Mouse (Mus musculus) forebrain, embryonic 12.5 days (tissue): Measurements from ENCODE around the gene Trim43a. TPM values are rescaled to one million over a fixed set of nuclear protein-coding genes. Genes with fewer than 3 reads are reported as not detected.
"Not testable (repeated sequence)": the region's sequence is repeated elsewhere in the genome, so short reads cannot be mapped to it uniquely, and the experiment has no call there.

ENCODE experiments used
- ATAC-seq: fragments of 200-750 bp; cut with Nextera tagmentation; 2 replicates; pipeline ENCODE4 v1.8.0; 2017; ENCODE audit warnings: moderate TSS enrichment; ENCODE audit not compliant: low FRiP score
- H3K27ac ChIP-seq: fragments of 300-500 bp; sonication (generic); 2 replicates; pipeline ENCODE4 v1.5.1; 2016; ENCODE audit warnings: mild to moderate bottlenecking
- H3K27me3 ChIP-seq: fragments of 300-500 bp; sonication (generic); 2 replicates; pipeline ENCODE4 v1.6.1; 2016; ENCODE audit warnings: mild to moderate bottlenecking
- H3K36me3 ChIP-seq: fragments of 300-500 bp; sonication (generic); replicated peaks from 2 replicates; pipeline ENCODE4 v1.6.1; 2016; ENCODE audit warnings: mild to moderate bottlenecking
- H3K4me1 ChIP-seq: fragments of 300-500 bp; sonication (generic); 2 replicates; pipeline ENCODE4 v1.6.1; 2016
- H3K4me2 ChIP-seq: fragments of 300-500 bp; sonication (generic); 2 replicates; pipeline ENCODE4 v1.6.1; 2016; ENCODE audit warnings: mild to moderate bottlenecking, moderate library complexity
- H3K4me3 ChIP-seq: fragments of 300-500 bp; sonication (generic); replicated peaks from 2 replicates; pipeline ENCODE4 v1.5.1; 2016; ENCODE audit warnings: mild to moderate bottlenecking
- H3K9ac ChIP-seq: fragments of 300-500 bp; sonication (generic); 2 replicates; pipeline ENCODE4 v1.6.1; 2016; ENCODE audit warnings: mild to moderate bottlenecking
- H3K9me3 ChIP-seq: fragments of 300-500 bp; sonication (generic); 2 replicates; pipeline ENCODE4 v1.6.1; 2016
- whole genome bisulfite sequencing: fragments of 180-500 bp; shearing (Covaris S2); methylation state at CpG from one replicate; pipeline ENCODE4 v1.1.7; 2016; 5-methylcytosine and 5-hydroxymethylcytosine counted together
- polyA plus RNA-seq: library from polyadenylated mRNA; unstranded; fragments of >200 nt; fragmentation: Nextera tagmentation; extraction: Ambion mirVana; gene quantifications from 2 replicates; pipeline ENCODE4 v1.2.1, GENCODE M21; 2016

Trim43a gene
- polyA plus RNA-seq, 1 experiment from 2014 or later, result 0.20 TPM

DNA sequence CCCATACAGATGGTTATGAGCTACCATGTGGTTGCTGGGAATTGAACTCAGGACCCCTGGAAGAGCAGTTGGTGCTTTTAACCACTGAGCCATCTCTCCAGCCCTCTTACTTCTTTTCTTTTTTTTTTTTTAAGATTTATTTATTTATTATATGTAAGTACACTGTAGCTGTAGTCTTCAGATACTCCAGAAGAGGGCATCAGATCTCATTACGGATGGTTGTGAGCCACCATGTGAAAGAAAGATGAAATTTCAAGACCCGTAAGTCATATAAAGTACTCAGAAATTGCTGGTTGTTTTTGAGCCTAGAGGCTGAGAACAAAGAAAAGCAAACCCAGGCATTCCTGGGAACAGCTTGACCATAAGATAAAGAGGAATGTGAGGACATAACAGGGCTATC lies 19.2 kb upstream of the Trim43a start:
- H3K4me1 ChIP-seq, H3K27me3 ChIP-seq, H3K27ac ChIP-seq, H3K9ac ChIP-seq, H3K9me3 ChIP-seq, H3K4me2 ChIP-seq, H3K4me3 ChIP-seq, ATAC-seq: not testable (repeated sequence)
- peaks cover 27% of the 10 kb centered on the region for H3K36me3 ChIP-seq
- WGBS, result 89% methylated on average over 2 of the region's 2 CpGs

DNA sequence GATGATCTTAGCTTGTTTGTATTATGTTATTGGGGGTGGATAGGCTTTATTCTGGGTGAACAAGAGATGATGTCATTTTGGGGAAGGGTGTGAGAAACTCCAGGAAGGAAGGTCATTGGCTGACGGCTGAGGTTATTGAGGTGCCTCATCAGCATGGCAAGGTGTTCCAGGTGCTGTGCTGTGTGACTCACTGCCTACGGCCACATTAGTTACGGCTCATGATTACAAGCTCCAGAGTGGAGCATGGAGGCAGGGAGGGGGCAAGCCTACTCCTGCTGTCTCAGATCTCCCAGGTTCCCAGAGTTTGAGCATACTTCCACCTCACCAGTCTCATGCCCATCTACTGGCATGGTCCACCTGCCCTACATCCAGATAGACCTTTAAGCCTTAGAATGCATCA lies 10.2 kb upstream of the Trim43a start:
- H3K4me1 ChIP-seq, H3K4me2 ChIP-seq, ATAC-seq, H3K27ac ChIP-seq, H3K9ac ChIP-seq, H3K27me3 ChIP-seq, H3K4me3 ChIP-seq: not testable (repeated sequence)
- Histone ChIP-seq H3K9me3 (peaks cover 25% of the 10 kb centered on the region), H3K36me3 (peaks cover 40% of the 10 kb centered on the region)
- 98% methylated on average over 3 of the region's 3 CpGs for WGBS

DNA sequence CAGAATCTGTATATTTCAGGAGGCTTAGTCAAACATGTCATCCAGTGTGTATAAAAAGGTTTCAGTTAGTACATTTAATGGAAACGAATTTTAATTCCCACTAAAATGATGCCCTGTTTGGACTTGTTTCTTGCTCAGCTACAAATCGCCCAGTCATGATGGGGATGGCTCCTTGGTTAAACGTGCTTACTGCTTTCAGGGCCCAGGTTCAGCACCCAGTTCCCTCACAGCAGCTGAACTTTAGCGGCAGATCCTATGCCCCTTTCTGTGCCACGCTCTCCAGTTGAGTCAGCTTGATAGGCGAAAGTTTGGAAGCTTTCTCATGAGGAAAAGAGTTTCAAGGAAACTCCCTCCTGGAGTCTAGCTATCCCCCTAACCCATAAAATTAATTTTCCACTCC lies 13.0 kb downstream of the Trim43a start:
- not testable (repeated sequence) for H3K9ac ChIP-seq, H3K4me1 ChIP-seq, H3K27me3 ChIP-seq, H3K27ac ChIP-seq, H3K9me3 ChIP-seq, H3K36me3 ChIP-seq, H3K4me3 ChIP-seq, H3K4me2 ChIP-seq, ATAC-seq
- WGBS, result 86% methylated on average over 6 of the region's 6 CpGs

DNA sequence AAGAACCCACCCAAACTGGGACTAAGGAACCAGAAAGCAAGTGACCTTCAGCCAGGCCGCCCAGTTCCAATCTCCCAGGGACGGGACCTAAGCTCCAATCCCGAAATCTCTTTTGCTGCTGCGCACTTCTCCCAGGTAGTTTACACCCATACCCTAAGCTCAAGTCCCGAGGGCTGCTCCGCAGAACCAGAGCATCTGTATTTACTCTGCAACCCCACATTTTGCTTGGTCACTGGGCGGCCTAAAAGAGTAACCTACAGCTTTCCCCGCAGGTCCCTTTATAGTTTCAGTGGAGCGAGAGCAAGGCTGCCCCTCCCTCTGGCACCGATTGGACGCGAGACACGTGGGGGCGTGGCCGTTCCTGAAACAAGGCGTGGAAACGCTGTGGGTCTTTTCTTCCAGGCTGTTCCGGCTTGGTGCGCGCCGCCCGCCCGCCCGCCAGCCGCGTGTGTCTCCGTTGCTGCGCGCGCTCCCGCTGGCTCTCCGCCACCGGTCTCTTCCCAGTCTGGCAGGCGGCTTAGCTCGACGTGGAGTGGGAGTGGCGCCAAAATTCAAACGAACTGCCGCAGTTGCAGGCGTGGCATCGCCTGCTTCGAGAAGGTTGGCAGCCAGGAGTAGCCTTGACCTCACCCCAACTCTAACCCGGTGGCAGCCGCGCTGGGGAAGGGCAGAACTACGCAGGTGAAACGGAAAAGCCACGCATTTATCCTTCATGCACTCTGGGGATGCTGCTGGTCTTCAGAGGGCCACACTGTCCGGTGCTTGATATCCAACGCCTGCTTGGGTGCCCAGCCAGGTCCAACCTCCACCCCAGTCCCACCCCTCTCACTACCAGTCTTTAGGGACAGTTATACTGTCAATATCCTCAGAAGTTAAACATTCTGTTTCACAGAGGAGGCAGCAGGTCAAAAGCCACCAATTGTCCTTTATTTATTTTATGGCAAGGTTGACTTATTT lies 18.8 kb downstream of the Trim43a start:
- not testable (repeated sequence) for H3K4me1 ChIP-seq, H3K27ac ChIP-seq, H3K27me3 ChIP-seq, H3K36me3 ChIP-seq, H3K9me3 ChIP-seq, H3K9ac ChIP-seq
- H3K4me3 ChIP-seq, result peak overlapping the region; percentile 36
- WGBS, result 1% methylated on average over 47 of the region's 50 CpGs
- H3K4me2 ChIP-seq, result peak overlapping the region; percentile 54
- ATAC-seq, result peak; percentile 99

DNA sequence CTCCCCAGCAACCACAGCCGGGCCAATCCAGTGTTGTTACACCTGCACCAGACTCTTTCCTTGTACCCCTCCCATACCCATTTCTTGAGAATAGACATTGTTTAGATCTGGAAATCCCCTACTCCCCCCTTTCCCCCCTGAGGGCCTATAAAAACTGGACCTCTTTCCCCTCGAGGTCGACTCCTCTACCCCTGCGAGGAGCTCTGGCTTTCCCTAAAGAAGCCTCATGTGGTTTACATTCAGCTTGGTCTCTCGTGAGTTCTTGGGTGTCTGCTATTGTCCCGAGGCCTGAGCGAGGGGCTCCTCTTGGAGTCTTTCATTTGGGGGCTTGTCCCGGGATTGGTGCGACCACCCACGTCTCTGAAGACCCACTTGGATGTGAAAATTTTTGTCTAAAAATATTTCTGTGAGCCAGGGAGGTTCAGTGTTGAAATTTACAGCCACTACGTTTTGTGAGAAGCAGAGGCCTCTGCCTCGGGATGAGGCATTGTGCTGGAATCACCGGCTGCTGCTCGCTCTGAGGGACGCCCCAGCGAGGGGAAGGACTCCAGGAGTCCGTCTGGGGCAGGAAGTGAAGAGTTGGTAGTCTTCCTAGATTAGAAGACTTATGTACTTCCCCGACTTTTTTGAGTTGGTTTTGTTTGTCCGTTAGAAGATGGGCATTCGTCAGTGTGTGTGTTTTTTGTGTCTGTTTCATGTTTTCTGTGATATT lies 45.3 kb downstream of the Trim43a start:
- H3K4me3 ChIP-seq, H3K4me1 ChIP-seq, H3K27ac ChIP-seq, H3K27me3 ChIP-seq, H3K9me3 ChIP-seq, ATAC-seq, H3K9ac ChIP-seq, H3K36me3 ChIP-seq, H3K4me2 ChIP-seq: not testable (repeated sequence)
- WGBS, result 69% methylated on average over 16 of the region's 20 CpGs

DNA sequence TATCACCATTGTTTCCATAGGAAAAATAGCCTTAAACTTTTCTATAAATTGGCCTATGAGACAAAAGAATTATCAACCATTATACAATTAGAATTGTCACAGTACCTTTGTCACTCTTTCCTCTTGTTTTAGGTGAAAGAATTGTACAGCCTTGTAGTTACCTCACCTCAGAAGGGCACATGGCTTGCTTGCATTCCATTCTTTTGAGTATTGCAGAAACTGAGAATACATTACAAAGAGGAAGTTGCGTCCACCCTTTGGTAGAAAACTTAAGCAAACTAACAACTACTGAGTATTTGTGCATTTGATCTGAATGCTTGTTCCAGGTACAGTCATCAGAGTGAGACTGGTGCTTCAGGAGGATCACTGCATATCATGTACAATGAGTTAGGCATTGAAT lies 57.4 kb downstream of the Trim43a start:
- H3K36me3 ChIP-seq, H3K4me2 ChIP-seq, H3K9ac ChIP-seq, H3K9me3 ChIP-seq, H3K27me3 ChIP-seq, H3K4me3 ChIP-seq, H3K27ac ChIP-seq, ATAC-seq, H3K4me1 ChIP-seq: not testable (repeated sequence)
- WGBS, result 89% methylated on average over 1 of the region's 1 CpGs

Other genes starting within 250 kb of the Trim43a start
- gene Snx14, start 141.9 kb upstream of the Trim43a start, polyA plus RNA-seq, result 22.4 and 25.0 TPM in 2 replicates
- gene Gm20537, start 124.3 kb upstream of the Trim43a start, polyA plus RNA-seq, result 0.42 and 1.2 TPM in 2 replicates
- gene Syncrip, start 98.3 kb upstream of the Trim43a start, polyA plus RNA-seq, result 153 and 154 TPM in 2 replicates
- gene Zfp949, start 32.9 kb upstream of the Trim43a start, polyA plus RNA-seq, result 10.7 and 10.8 TPM in 2 replicates
- gene Mthfsl, start 139.4 kb downstream of the Trim43a start, polyA plus RNA-seq, result 27.6 and 28.3 TPM in 2 replicates
- gene Bcl2a1d, start 151.0 kb downstream of the Trim43a start, polyA plus RNA-seq, result not detected in 2 replicates